24 mouse cellular contexts compared by ENCODE assay signal in the genomic region with DNA sequence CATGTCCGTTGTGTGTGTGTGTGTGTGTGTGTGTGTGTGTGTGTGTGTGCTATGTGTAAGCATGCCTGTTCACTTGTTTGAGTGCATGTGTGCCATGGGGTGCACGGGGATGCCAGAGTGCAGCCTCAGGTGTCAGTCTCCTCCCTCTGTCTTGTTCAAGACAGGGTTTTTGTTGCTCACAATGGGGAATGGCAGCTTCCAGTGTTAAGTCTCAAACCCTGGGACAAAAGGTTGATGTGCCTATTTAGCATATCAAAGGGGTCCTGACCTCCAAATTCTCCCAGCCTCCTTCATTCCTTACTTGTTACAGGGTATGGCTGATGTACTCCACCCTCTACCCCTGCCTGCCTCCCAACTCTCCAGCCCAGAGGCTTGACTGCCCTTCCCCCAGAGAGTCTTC.
A peak's percentile ranks its signal among the peaks of the same experiment; 100 is the strongest.
DNase-seq lines count a peak whose midpoint lies in the region; ATAC-seq lines count a peak whose summit lies in the region.
"Had no signal": no experiment of that assay in that cellular context is flagged by ENCODE, and none has a peak within 500 bp of the region (broad histone marks: within the 10 kb centered on the region; RNA-seq: fewer than 3 reads in every experiment).

No protein-coding gene starts in this region.

- H3K4me2 ChIP-seq in forebrain, embryonic 13.5 days = no peak overlapping the region
- H3K4me2 ChIP-seq in forebrain, embryonic 12.5 days = no peak overlapping the region
- H3K4me2 ChIP-seq in midbrain, embryonic 13.5 days (replicated peaks) = no peak overlapping the region
- H3K4me2 ChIP-seq in midbrain, embryonic 16.5 days (ENCODE audit: low read length) = no peak overlapping the region
- H3K4me2 ChIP-seq in neural tube, embryonic 11.5 days (ENCODE audit: low read depth) = no peak overlapping the region
- H3K4me2 ChIP-seq: forebrain, embryonic 15.5 days; heart, embryonic 11.5 days; hindbrain, embryonic 14.5 days; limb, embryonic 12.5 days; lung, embryonic 15.5 days; neural tube, embryonic 13.5 days had no signal

- no peak overlapping the region for H3K9ac ChIP-seq in forebrain, embryonic 13.5 days
- H3K9ac ChIP-seq in forebrain, embryonic 12.5 days = no peak overlapping the region
- H3K9ac ChIP-seq in midbrain, embryonic 13.5 days (replicated peaks) = no peak overlapping the region
- no peak overlapping the region for H3K9ac ChIP-seq in midbrain, embryonic 16.5 days (ENCODE audit: low read depth, low read length)
- no peak overlapping the region for H3K9ac ChIP-seq in neural tube, embryonic 11.5 days (ENCODE audit: low read length)
- H3K9ac ChIP-seq: forebrain, embryonic 15.5 days; hindbrain, embryonic 14.5 days; limb, embryonic 12.5 days; liver, embryonic 14.5 days; lung, embryonic 15.5 days; neural tube, embryonic 13.5 days had no signal

- 0 out of 2 replicates have a peak, but pooled peaks have one; percentile 30 for ATAC-seq in forebrain, embryonic 13.5 days
- no peak for ATAC-seq in forebrain, embryonic 12.5 days (ENCODE audit: low FRiP score)
- ATAC-seq in midbrain, embryonic 13.5 days = peak; percentile 69; the same call in 1 of the 2 replicates
- no peak for ATAC-seq in midbrain, embryonic 16.5 days
- ATAC-seq in neural tube, embryonic 11.5 days (ENCODE audit: insufficient read depth, low FRiP score, low TSS enrichment) = peak; percentile 55; the same call in 1 of the 2 replicates
- ATAC-seq: forebrain, embryonic 15.5 days; intestine, embryonic 16.5 days had no signal

- no peak overlapping the region for H3K27ac ChIP-seq in forebrain, embryonic 13.5 days
- no peak overlapping the region for H3K27ac ChIP-seq in forebrain, embryonic 12.5 days
- H3K27ac ChIP-seq in midbrain, embryonic 13.5 days = no peak overlapping the region
- H3K27ac ChIP-seq in midbrain, embryonic 16.5 days (ENCODE audit: low read length) = no peak overlapping the region
- no peak overlapping the region for H3K27ac ChIP-seq in neural tube, embryonic 11.5 days (ENCODE audit: low read depth, low read length)
- H3K27ac ChIP-seq: forebrain, embryonic 15.5 days; hindbrain, embryonic 14.5 days; kidney, postnatal 0 days; limb, embryonic 12.5 days; liver, embryonic 14.5 days; lung, embryonic 15.5 days; macrophage; neural tube, embryonic 13.5 days had no signal

- peaks cover 6% of the 10 kb centered on the region for H3K4me1 ChIP-seq in forebrain, embryonic 13.5 days
- peaks cover 12% of the 10 kb centered on the region for H3K4me1 ChIP-seq in forebrain, embryonic 12.5 days
- H3K4me1 ChIP-seq in midbrain, embryonic 13.5 days (replicated peaks) = 0 out of 2 replicates have a peak, but pooled peaks cover 5% of the 10 kb centered on the region
- H3K4me1 ChIP-seq in midbrain, embryonic 16.5 days (ENCODE audit: control insufficient read depth, insufficient read depth, low read length) = no peaks in the 10 kb centered on the region
- no peaks in the 10 kb centered on the region for H3K4me1 ChIP-seq in neural tube, embryonic 11.5 days (ENCODE audit: control insufficient read depth, insufficient read depth, low read length)
- H3K4me1 ChIP-seq: forebrain, embryonic 15.5 days; limb, embryonic 12.5 days; lung, embryonic 15.5 days; neural tube, embryonic 13.5 days had no signal

- no peaks in the 10 kb centered on the region for H3K9me3 ChIP-seq in forebrain, embryonic 13.5 days (replicated peaks)
- H3K9me3 ChIP-seq in forebrain, embryonic 12.5 days = no peaks in the 10 kb centered on the region
- H3K9me3 ChIP-seq in midbrain, embryonic 13.5 days = no peaks in the 10 kb centered on the region
- H3K9me3 ChIP-seq in midbrain, embryonic 16.5 days (replicated peaks; ENCODE audit: control insufficient read depth, low read length, poor library complexity, severe bottlenecking) = no peaks in the 10 kb centered on the region
- no peaks in the 10 kb centered on the region for H3K9me3 ChIP-seq in neural tube, embryonic 11.5 days (ENCODE audit: control insufficient read depth, low read length)
- H3K9me3 ChIP-seq: forebrain, embryonic 15.5 days; limb, embryonic 12.5 days; lung, embryonic 15.5 days; neural tube, embryonic 13.5 days had no signal

- H3K4me3 ChIP-seq in forebrain, embryonic 13.5 days = no peak overlapping the region
- no peak overlapping the region for H3K4me3 ChIP-seq in forebrain, embryonic 12.5 days (replicated peaks)
- no peak overlapping the region for H3K4me3 ChIP-seq in midbrain, embryonic 13.5 days (replicated peaks)
- H3K4me3 ChIP-seq in midbrain, embryonic 16.5 days (ENCODE audit: low read depth, low read length) = no peak overlapping the region
- no peak overlapping the region for H3K4me3 ChIP-seq in neural tube, embryonic 11.5 days (ENCODE audit: low read depth, low read length)
- H3K4me3 ChIP-seq: forebrain, embryonic 15.5 days; limb, embryonic 12.5 days; lung, embryonic 15.5 days; neural tube, embryonic 13.5 days had no signal

- H3K36me3 ChIP-seq in forebrain, embryonic 13.5 days (ENCODE audit: poor library complexity, severe bottlenecking) = no peaks in the 10 kb centered on the region
- H3K36me3 ChIP-seq in forebrain, embryonic 12.5 days (replicated peaks) = no peaks in the 10 kb centered on the region
- H3K36me3 ChIP-seq in midbrain, embryonic 13.5 days = no peaks in the 10 kb centered on the region
- H3K36me3 ChIP-seq in midbrain, embryonic 16.5 days (ENCODE audit: control insufficient read depth, insufficient read depth, low read length) = no peaks in the 10 kb centered on the region
- H3K36me3 ChIP-seq in neural tube, embryonic 11.5 days (ENCODE audit: control insufficient read depth, insufficient read depth, low read length) = no peaks in the 10 kb centered on the region
- H3K36me3 ChIP-seq: forebrain, embryonic 15.5 days; limb, embryonic 12.5 days; lung, embryonic 15.5 days; neural tube, embryonic 13.5 days had no signal

- WGBS in forebrain, embryonic 13.5 days = 4% methylated on average over 2 of the region's 2 CpGs
- WGBS in forebrain, embryonic 12.5 days = 6% methylated on average over 2 of the region's 2 CpGs
- 18% methylated on average over 2 of the region's 2 CpGs for WGBS in midbrain, embryonic 13.5 days
- 10% methylated on average over 2 of the region's 2 CpGs for WGBS in midbrain, embryonic 16.5 days
- WGBS in neural tube, embryonic 11.5 days = 21% methylated on average over 2 of the region's 2 CpGs

- DNase-seq in WW6 (ENCODE audit: low read depth, low spot score) = peak; percentile 92
- no peak for DNase-seq in neural tube, embryonic 11.5 days (ENCODE audit: low spot score)
- DNase-seq in frontal cortex, adult 2 months (ENCODE audit: extremely low spot score in 1 of 2, low spot score in 1 of 2) = no peak
- DNase-seq in cerebellum, postnatal 10 days = no peak
- DNase-seq: adrenal gland, postnatal 25 days; cerebellum, adult 11-12 months; cerebellum, postnatal 25 days; heart, postnatal 10 days; thymus, adult 18-20 months; thymus, postnatal 4 days had no signal

- H3K27me3 ChIP-seq in forebrain, embryonic 13.5 days = no peaks in the 10 kb centered on the region
- H3K27me3 ChIP-seq in forebrain, embryonic 12.5 days = no peaks in the 10 kb centered on the region
- H3K27me3 ChIP-seq in midbrain, embryonic 13.5 days = no peaks in the 10 kb centered on the region
- no peaks in the 10 kb centered on the region for H3K27me3 ChIP-seq in midbrain, embryonic 16.5 days (ENCODE audit: control insufficient read depth, insufficient read depth, low read depth, low read length)
- no peaks in the 10 kb centered on the region for H3K27me3 ChIP-seq in neural tube, embryonic 11.5 days (ENCODE audit: control insufficient read depth, insufficient read depth, low read length)
- H3K27me3 ChIP-seq: forebrain, embryonic 15.5 days; limb, embryonic 12.5 days; lung, embryonic 15.5 days; neural tube, embryonic 13.5 days had no signal

Comparison
In these comparisons a context has a peak if more than half of its experiments do, and no peak if none do; other contexts are left out.
1. ATAC-seq: peak in forebrain, embryonic 13.5 days (single experiment), midbrain, embryonic 13.5 days (single experiment) and neural tube, embryonic 11.5 days (single experiment); none in forebrain, embryonic 12.5 days (single experiment) and midbrain, embryonic 16.5 days (single experiment).